Mouse (Mus musculus) heart, embryonic 16.5 days (tissue): Measurements from ENCODE around the gene St7l. TPM values are rescaled to one million over a fixed set of nuclear protein-coding genes. Genes with fewer than 3 reads are reported as not detected.

ENCODE experiments used
- ATAC-seq: fragments of 200-750 bp; cut with Nextera tagmentation; replicated peaks from 2 replicates; pipeline ENCODE4 v1.8.0; 2017; ENCODE audit warnings: moderate number of reproducible peaks; ENCODE audit not compliant: insufficient read depth, low FRiP score; ENCODE audit errors: extremely low read depth
- H3K27ac ChIP-seq: fragments of 300-500 bp; sonication (generic); 2 replicates; pipeline ENCODE4 v1.5.1; 2014; ENCODE audit warnings: mild to moderate bottlenecking, low read length, control low read depth, moderate library complexity
- H3K27me3 ChIP-seq: fragments of 300-500 bp; sonication (generic); 2 replicates; pipeline ENCODE4 v1.6.1; 2014; ENCODE audit warnings: low read length, mixed read lengths; ENCODE audit not compliant: control insufficient read depth, insufficient read depth
- H3K36me3 ChIP-seq: fragments of 300-500 bp; sonication (generic); 2 replicates; pipeline ENCODE4 v1.6.1; 2014; ENCODE audit not compliant: control insufficient read depth, insufficient read depth
- H3K4me1 ChIP-seq: fragments of 300-500 bp; sonication (generic); 2 replicates; pipeline ENCODE4 v1.6.1; 2014; ENCODE audit warnings: low read length, mixed read lengths; ENCODE audit not compliant: control insufficient read depth, insufficient read depth
- H3K4me2 ChIP-seq: fragments of 300-500 bp; sonication (generic); 2 replicates; pipeline ENCODE4 v1.6.1; 2014; ENCODE audit warnings: low read depth, mild to moderate bottlenecking, control low read depth, low read length
- H3K4me3 ChIP-seq: fragments of 300-500 bp; sonication (generic); 2 replicates; pipeline ENCODE4 v1.5.1; 2014; ENCODE audit warnings: mild to moderate bottlenecking, control low read depth, low read length
- H3K9ac ChIP-seq: fragments of 300-500 bp; sonication (generic); 2 replicates; pipeline ENCODE4 v1.6.1; 2014; ENCODE audit warnings: low read length, control low read depth
- H3K9me3 ChIP-seq: fragments of 300-500 bp; sonication (generic); replicated peaks from 2 replicates; pipeline ENCODE4 v1.6.1; 2016; ENCODE audit warnings: low read length; ENCODE audit not compliant: control insufficient read depth
- WGBS: fragments of 180-500 bp; shearing (Covaris S2); extraction: QIAGEN DNeasy Blood & Tissue Kit; methylation state at CpG from one replicate; pipeline ENCODE4 v1.1.7; 2014; 5-methylcytosine and 5-hydroxymethylcytosine counted together
- polyA plus RNA-seq: library from polyadenylated mRNA; unstranded; fragments of >200 nt; fragmentation: Nextera tagmentation; extraction: Ambion mirVana; gene quantifications from 2 replicates; pipeline ENCODE4 v1.2.1, GENCODE M21; 2015

The St7l gene
- polyA plus RNA-seq, 1 experiment from 2014 or later, result 29.1 TPM

DNA sequence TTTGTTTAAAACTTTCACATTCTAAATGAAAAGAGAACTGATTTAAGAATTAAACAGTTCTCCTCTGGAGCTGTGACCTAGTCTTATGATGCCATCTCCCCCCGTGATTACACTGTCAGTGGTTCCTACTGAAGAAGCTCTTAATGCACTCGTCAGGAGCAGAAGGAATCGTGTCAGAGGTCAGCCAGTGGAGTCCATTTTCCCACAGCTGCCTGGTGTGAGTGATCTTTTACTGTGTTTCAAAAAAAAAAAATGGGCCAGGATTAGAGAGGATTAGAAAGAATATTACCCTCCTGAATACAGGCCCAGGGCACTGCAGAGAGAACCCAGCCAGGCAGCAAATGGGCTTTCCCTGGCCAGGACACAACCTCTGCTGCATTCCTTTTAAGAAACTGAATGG, 51.2 kb downstream of the St7l start:
- Histone ChIP-seq H3K9me3 (no peaks in the 10 kb centered on the region), H3K4me2 (no peak overlapping the region), H3K4me3 (no peak overlapping the region), H3K27ac (no peak overlapping the region), H3K4me1 (no peaks in the 10 kb centered on the region), H3K9ac (no peak overlapping the region), H3K27me3 (no peaks in the 10 kb centered on the region), H3K36me3 (peaks cover 15% of the 10 kb centered on the region)
- 75% methylated on average over 3 of the region's 3 CpGs for WGBS
- ATAC-seq, result no peak

DNA sequence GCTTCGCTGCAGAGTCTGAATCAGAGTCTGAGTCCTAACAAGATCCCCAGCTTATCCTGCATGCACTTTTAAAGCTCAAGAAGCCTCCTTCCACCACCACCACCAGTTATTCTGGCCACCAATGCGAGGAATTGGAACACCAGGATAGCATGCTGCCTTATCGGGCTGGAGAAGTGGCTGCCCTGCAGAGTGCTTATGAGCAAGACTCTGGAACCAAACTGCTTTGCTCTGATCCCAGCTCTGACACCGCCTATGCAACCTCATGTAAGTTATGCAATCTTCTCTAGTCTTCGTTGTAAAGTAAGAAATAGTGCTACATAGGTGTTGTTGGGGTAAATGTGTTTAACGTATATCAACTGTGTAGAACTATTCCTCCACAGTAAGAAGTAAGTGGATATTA, 65.6 kb downstream of the St7l start:
- no peaks in the 10 kb centered on the region for H3K27me3 ChIP-seq
- H3K36me3 ChIP-seq, result peaks cover 15% of the 10 kb centered on the region
- no peaks in the 10 kb centered on the region for H3K4me1 ChIP-seq
- H3K9me3 ChIP-seq, result no peaks in the 10 kb centered on the region
- WGBS, result 88% methylated on average over 6 of the region's 6 CpGs
- H3K4me3 ChIP-seq, result no peak overlapping the region
- H3K9ac ChIP-seq, result no peak overlapping the region
- H3K27ac ChIP-seq, result no peak overlapping the region
- no peak for ATAC-seq
- no peak overlapping the region for H3K4me2 ChIP-seq

DNA sequence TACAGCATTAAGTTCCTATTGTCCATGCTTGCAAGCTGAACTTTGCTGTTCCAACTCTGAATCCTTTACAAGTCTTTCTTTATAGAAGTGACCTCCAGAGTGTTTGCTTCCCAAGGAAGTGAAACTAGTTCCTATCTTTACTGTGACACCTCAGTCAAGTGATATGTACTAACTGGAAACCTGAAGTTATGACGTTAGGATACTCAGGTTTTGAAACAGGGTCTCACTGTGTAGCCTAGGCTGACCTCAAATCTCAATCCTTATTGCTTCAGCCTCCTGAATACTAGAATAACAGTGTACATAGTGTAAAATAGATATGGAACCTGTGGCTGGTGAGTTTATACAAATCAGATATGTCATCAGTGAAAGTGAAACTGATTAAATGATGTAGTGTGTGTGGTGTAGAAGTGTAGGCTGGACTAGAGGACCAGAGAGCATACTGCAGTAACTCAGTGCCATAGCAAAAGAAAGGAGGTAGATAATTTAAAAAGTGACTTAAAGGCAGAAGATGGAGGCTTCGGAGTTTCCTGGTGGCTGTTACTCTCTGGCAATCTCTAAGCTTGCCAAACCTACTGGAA, 74.0 kb downstream of the St7l start:
- Histone ChIP-seq H3K9ac (no peak overlapping the region), H3K27me3 (no peaks in the 10 kb centered on the region), H3K27ac (no peak overlapping the region), H3K4me2 (no peak overlapping the region), H3K9me3 (no peaks in the 10 kb centered on the region), H3K4me1 (peaks cover 11% of the 10 kb centered on the region), H3K4me3 (no peak overlapping the region), H3K36me3 (peaks cover 9% of the 10 kb centered on the region; the same call in 1 of the 2 replicates)
- 72% methylated on average over 2 of the region's 2 CpGs for WGBS
- no peak for ATAC-seq

DNA sequence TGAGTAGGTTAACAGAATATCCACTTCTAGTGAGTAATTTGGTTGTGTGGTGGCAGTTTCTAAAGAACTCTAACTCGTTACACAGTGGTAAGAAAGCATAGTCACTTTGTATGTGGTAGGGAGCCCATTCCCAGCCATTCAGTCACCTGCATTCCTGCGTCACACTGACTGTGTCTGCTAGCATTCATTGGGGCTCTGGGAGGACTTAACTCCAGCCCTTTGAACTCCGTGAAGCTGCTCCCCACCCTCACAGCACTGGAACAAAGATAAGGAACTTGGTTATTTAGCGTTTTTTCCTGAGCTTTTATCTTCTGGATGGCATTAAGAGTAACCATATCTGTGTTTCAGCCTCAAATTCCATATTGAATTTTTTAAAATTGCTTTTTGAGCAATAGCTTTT, 74.5 kb downstream of the St7l start:
- no peak overlapping the region for H3K27ac ChIP-seq
- peaks cover 9% of the 10 kb centered on the region; the same call in 1 of the 2 replicates for H3K36me3 ChIP-seq
- WGBS, result 47% methylated on average over 4 of the region's 4 CpGs
- H3K27me3 ChIP-seq, result no peaks in the 10 kb centered on the region
- H3K4me3 ChIP-seq, result no peak overlapping the region
- no peaks in the 10 kb centered on the region for H3K9me3 ChIP-seq
- ATAC-seq, result no peak
- H3K9ac ChIP-seq, result no peak overlapping the region
- no peak overlapping the region for H3K4me2 ChIP-seq
- peaks cover 16% of the 10 kb centered on the region for H3K4me1 ChIP-seq

DNA sequence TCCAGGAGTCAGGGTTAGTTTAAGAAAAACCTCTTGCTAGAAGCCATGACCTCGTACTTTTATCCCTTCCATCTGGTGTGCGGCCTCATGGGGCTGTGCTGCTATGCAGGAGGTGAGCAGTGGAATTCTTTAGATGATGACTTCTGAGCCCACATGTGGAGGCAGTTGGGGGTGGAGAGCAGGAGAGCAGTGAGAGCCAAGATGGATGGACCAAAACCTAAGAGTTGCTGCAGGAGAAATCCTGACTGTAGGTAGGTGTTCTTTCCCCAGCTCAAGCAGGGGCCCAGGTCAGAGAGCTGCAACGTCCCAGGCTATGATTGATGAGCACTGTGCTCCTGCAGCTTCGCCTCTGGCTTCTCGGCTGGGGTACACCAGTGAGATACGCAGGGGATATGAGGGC, 76.9 kb downstream of the St7l start:
- Histone ChIP-seq H3K4me1 (peaks cover 30% of the 10 kb centered on the region), H3K36me3 (0 out of 2 replicates have a peak, but pooled peaks cover 3% of the 10 kb centered on the region), H3K9ac (no peak overlapping the region), H3K9me3 (no peaks in the 10 kb centered on the region), H3K4me3 (no peak overlapping the region), H3K27me3 (no peaks in the 10 kb centered on the region), H3K4me2 (no peak overlapping the region), H3K27ac (no peak overlapping the region)
- ATAC-seq, result no peak
- 48% methylated on average over 6 of the region's 6 CpGs for WGBS

DNA sequence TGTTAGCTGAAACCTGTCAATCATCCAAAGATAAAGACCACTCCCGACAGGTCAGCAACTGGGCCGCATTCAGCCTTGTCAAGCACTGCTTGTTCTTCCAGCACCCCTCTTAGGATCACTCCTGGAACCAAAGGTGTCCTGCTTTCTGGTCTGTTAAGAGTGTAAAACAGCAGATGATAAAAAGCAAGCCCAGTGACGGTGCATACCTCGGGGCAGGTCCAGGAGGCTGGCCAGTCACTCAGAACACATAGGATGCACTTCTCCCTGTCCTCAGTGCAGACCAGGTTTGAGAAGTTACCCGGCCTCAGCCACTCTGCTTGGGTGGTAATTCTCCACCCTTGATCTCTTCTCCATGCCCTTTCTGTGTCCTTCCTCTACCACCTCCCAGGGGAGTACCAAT, 78.9 kb downstream of the St7l start:
- no peak for ATAC-seq
- 33% methylated on average over 5 of the region's 5 CpGs for WGBS
- Histone ChIP-seq H3K27ac (peak overlapping the region; percentile 69), H3K9ac (0 out of 2 replicates have a peak overlapping the region, but pooled peaks have one; percentile 9), H3K4me2 (no peak overlapping the region), H3K4me3 (no peak overlapping the region), H3K9me3 (no peaks in the 10 kb centered on the region), H3K27me3 (no peaks in the 10 kb centered on the region), H3K4me1 (peaks cover 30% of the 10 kb centered on the region), H3K36me3 (peaks cover 13% of the 10 kb centered on the region)

DNA sequence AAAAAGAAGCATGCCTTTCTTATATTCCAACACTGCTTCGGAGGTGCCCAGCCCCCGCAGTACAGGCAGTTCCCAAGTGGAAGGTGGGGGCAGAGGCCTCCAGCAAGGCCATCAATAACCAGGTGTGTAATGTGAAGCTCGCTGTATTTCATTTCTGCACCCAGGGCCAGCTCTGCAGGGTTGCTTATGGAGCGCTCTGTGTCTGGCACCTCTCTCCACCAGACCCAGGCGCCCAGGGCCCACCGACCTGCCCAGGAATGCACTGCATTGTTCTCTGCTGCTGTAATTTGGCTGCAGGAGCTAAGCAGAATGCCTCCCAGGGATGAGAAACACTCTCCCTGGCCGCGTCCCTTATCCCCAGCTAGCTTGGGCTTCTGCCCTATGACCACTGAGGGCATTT, 79.5 kb downstream of the St7l start:
- peaks cover 13% of the 10 kb centered on the region for H3K36me3 ChIP-seq
- 33% methylated on average over 8 of the region's 8 CpGs for WGBS
- H3K4me2 ChIP-seq, result 0 out of 2 replicates have a peak overlapping the region, but pooled peaks have one; percentile 10
- H3K4me3 ChIP-seq, result no peak overlapping the region
- no peaks in the 10 kb centered on the region for H3K27me3 ChIP-seq
- H3K4me1 ChIP-seq, result peaks cover 30% of the 10 kb centered on the region
- 0 out of 2 replicates have a peak overlapping the region, but pooled peaks have one; percentile 11 for H3K9ac ChIP-seq
- H3K9me3 ChIP-seq, result no peaks in the 10 kb centered on the region
- ATAC-seq, result peak; percentile 63; the same call in 1 of the 2 replicates
- peak overlapping the region; percentile 69 for H3K27ac ChIP-seq

DNA sequence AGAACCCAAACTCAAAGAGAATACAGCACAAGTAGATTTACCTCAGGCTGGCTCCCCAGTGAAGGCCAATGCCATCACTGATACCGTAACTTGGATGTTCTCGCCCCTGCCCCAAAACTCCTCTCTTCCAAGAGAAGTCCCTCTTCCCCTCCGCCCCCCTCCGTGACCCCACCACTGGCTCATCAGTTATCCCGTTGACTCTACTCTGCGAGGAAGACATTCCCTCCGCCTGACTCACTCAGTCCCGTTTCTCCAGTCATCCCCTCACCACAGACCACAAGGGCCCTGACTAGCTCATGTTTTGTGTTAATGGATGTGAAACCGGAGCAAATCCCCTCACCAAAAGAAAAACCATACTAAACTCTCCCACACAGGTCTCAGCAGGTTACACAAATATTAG, 81.1 kb downstream of the St7l start:
- H3K4me2 ChIP-seq, result no peak overlapping the region
- no peak for ATAC-seq

DNA sequence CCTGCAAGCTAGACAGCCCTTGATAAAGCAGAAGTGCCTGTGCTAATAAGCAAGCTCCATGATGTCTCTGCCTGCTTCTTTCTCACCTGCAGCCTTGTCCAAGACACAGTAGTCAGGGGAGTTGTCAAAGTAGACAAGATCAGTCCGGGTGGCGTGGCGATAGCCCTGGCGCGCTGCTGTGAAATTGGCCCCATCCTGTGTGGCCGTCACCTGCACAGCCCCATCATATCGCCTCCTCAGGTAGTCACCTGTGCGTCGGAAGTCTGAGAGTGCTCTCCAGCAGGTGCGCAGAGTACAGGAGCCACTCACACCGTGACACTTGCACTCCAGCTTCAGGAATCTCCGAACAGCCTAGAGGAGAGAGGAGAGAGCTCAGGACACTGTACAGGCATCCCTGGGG, 87.1 kb downstream of the St7l start:
- peaks cover 5% of the 10 kb centered on the region; the same call in 1 of the 2 replicates for H3K4me1 ChIP-seq
- H3K9me3 ChIP-seq, result no peaks in the 10 kb centered on the region
- WGBS, result 93% methylated on average over 12 of the region's 12 CpGs
- no peak overlapping the region for H3K4me2 ChIP-seq
- no peak overlapping the region for H3K4me3 ChIP-seq
- peaks cover 25% of the 10 kb centered on the region for H3K36me3 ChIP-seq
- no peak overlapping the region for H3K9ac ChIP-seq
- H3K27ac ChIP-seq, result no peak overlapping the region
- ATAC-seq, result no peak
- no peaks in the 10 kb centered on the region for H3K27me3 ChIP-seq

More for the DNA sequence above, 81.1 kb downstream of the St7l start:
- Histone ChIP-seq H3K9ac (no peak overlapping the region), H3K27ac (no peak overlapping the region), H3K9me3 (no peaks in the 10 kb centered on the region), H3K36me3 (peaks cover 13% of the 10 kb centered on the region), H3K4me1 (peaks cover 27% of the 10 kb centered on the region), H3K4me3 (no peak overlapping the region), H3K27me3 (no peaks in the 10 kb centered on the region)
- 60% methylated on average over 9 of the region's 9 CpGs for WGBS
